Mouse (Mus musculus) heart, postnatal 10 days (tissue): Measurements from ENCODE around the gene Calm1. TPM values are rescaled to one million over a fixed set of nuclear protein-coding genes. Genes with fewer than 3 reads are reported as not detected.
"Not testable (repeated sequence)": the region's sequence is repeated elsewhere in the genome, so short reads cannot be mapped to it uniquely, and the experiment has no call there.

Experiments
- DNase-seq, 2 experiments: peaks; one replicate each; pipeline ENCODE4 v3.0.0; 2021
- intact Hi-C: fragments of 180-260 bp; cut with DNase I; formaldehyde crosslinking; loops from one replicate; pipeline ENCODE4 v1.15.1; 2025
- total RNA-seq, 2 experiments: library from RNA; stranded (reverse); gene quantifications; 2 replicates each; pipeline ENCODE4 v1.2.3; 2021

The Calm1 gene
- 100 to 1,000 TPM; 338 to 349 TPM for total RNA-seq

DNA sequence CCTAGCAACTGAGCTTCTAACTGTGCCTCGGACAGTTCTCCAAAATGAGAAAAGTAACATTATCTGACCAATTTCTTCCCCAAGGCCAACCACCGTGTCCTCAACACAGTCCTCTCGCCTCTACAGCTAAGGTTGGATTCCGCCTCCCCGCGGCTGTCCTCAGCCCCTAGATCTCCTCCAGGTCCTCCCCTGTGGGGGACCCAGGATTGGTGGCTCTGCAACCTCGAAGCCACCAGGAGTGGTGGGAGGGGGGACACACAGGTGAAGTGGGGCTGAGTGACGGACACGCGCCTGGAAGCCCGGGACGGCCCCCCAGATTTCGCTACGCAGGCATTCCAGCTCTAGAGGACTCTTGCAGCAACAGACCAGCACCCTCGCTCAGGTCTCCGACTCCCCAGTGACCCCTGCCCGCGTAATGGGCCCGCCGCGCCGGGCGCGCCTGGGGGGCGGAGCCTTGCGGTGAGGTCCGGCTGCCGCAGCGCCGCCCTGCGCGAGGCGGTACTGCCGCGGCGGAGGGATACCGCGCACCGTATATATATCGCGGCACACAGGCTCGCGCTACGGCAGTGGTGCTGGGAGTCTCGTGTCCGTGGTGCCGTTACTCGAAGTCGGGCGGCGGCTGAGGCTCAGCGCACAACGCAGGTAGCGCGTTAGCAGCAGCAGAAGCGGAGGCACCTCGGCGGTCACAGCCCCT is at the start of gene Calm1:
Gene Calm1 (plus strand): TSS at position 469 of the 694 bp plus-strand sequence.
- intact Hi-C loops: loop anchor here (1.0 to 2.0 kb wide), 2 partner anchors 11 to 40 kb away; partner anchors contain the start of gene Nrde2
- DNase-seq: peak; percentile 96

DNA sequence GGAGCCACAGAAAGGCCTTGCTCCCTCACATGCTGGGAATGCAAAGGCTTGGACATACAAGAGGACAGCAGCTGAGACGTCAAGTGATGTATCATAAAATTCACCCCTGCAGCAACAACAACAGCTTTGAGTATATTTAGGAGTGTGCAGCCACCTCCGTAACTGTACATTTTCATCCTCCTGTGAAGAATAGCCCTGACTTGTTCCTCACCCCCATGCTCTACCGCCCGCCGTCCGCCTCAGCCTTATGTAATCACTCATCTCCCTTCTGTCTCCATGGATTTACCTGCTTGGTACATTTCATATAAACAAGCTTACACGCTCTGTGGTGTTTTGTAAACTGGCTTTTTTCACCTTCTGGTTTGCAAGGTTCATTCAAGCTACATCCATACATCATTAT is 46.8 kb upstream of the Calm1 start:
- intact Hi-C loops: no loop called here
- DNase-seq: no peak

DNA sequence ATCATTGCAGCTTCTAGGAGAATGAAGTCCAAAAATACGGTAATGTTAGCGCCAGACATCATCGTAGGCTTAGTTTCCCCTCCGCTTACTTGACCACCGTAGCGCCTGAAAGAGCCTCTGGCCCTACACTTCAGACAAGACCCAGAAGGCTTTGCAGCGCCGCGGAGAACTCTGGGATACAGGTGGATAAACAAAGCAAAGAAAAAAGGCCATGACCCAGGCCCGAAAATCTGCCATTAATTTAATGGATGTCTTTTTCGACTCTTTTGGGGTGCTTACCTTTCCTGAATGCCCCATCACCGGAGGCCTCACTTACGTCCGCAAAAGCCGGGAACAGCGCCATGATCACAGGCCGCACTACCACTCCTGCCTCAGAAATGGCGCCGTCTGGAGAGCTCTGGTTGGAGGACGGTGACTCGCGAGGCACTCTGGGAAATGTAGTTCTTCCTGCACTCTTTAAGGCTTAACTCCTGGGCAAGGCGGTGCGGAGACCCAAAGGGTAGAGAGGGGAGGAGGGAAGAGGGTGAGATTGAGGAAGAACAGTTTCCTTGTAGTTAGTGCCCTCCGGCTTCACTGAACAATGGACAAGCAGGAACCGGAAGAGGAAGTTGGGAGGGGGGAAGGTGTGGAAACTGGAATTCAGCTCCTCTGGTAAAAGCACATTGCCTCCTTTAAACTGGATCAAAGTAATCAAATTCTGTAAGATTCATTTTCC is 39.8 kb upstream of the Calm1 start, which contains the start of gene Nrde2:
Gene Nrde2 (minus strand): TSS at position 393 of the 715 bp plus-strand sequence.
- intact Hi-C loops: loop anchor here (2.0 to 5.0 kb wide), 2 partner anchors 39 to 683 kb away; partner anchors contain the start of gene Calm1
- peak; percentile 95 for DNase-seq

DNA sequence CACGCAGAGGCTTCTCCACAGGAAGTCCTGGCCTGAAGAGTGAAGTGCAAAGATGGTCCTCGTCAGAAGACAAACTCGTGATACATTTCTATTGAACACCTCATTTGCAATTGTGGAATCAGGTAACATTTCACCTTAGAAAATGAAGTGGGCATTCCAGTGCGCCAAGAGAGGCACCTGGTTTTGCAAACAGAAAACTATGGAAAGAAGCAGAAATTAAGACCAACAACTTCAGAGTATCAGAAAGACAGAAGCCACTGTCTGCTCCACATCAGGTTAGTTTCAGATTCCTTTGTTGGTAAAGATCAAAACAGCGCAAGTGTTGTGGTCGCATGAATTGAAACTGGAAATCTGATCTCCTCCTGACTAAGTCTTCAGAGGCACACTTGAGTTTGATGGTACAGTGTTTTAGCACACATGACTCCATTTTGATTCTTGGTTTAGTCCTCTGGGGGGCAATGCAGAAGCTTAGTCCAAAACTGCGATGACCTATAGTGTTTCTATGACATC is 34.2 kb upstream of the Calm1 start:
- intact Hi-C loops: loop anchor here (5.0 to 10.0 kb wide), 3 partner anchors 412 to 560 kb away; partner anchors contain the start of gene Rps6ka5
- no peak for DNase-seq

DNA sequence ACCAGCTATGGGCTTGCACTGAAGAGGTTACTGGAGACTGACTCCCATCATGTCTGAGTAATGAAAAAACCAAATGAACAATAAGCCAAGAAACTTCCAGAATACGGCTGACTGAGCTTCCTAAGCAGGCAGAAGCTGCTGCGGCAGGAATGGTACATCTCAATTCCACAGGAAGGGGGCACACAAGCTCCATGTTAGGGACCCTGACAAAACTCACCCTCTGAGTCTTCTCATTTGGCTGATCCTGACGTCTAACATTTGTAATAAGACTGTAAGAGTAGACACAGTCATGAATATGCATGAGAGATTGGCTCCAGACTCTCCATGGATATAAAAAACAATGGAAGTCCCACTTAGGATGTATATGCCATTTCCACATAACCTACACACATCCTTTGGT is 33.1 kb upstream of the Calm1 start:
- peak; percentile 64 to 68 for DNase-seq
- intact Hi-C loops: loop anchor here (5.0 to 10.0 kb wide), 3 partner anchors 411 to 559 kb away; partner anchors contain the start of gene Rps6ka5

DNA sequence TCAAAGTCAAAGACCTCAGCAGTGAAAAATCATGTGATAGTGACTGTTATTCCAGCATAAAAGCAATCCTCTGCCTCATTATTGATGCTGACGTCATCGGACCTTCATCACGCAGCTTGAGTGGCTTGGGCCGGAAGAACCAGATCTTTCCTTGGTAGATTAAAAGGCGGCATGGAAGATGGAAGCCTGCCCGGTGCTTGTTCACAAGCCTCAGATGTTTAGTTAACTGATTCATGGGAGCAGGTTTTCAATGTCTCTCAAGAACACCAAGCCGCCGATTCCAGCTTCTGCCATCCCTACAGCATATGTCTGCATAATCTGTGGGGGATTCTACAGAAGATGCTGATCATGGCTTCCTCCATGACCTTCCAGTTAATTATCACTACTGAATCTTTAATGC is 32.3 kb upstream of the Calm1 start:
- intact Hi-C loops: loop anchor here (5.0 to 10.0 kb wide), 3 partner anchors 410 to 558 kb away; partner anchors contain the start of gene Rps6ka5
- no peak for DNase-seq

DNA sequence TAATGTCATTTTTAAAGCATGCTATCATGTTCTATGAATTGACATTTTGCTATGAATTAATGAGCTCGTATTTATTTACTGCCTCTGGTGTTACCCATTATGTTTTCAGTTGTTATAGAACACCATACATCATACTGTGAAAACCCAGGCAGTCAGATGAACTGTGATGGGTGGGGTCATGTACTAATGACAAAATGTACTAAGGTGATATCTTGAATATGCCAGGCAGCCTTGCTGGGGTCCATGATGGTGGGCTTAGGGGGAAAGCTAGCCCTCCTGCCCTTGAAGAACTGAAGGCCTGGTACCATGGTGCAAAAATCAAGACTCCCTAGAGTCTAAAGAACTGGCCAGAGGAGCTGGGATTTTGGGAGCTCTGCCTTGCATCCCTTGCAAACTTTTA is 31.7 kb upstream of the Calm1 start:
- DNase-seq: no peak

DNA sequence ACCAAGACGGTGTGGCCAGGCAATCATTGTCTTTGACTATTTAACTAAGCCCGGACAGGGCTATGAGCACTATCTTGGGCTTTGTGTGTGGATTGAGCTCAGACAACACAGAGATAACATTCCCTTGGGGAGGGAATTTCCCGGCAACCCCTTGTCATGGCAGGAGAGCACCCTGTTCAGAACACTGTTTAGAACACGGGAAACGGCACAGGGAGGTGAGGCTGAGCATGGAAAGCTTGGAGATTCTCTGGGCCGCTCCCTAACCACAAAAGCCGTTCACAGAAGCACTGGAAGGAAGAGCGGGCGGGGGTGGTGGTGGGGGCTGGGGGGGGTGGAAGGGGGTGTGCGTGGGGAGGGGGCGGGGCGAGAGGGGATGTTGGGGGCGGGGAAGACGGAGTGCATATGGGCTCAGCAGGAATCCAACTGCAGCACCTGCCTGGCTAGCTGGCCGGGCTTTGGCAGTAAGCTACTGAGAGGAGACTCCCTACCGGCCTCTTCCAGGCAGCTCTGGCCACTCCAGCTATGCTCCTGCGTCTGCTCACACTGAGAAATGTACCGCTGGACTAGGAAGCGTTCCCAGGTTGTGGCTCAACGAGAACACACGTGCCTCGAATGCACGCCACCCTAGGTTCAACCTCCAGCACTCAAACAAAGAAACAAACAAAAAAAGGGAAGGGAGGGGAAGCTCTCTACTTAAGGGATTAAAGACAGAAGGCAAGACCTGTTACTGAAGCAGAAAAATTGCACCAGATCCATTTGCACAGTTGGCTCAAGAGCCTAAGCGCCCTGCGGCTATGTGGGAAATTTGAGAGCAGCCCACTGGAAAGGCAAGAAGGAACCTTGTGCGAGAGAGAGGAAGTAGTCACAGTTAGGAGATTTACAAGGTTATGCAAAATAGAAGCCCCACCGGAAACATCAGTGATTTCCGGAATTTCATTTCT is 31.0 kb upstream of the Calm1 start:
- intact Hi-C loops: loop anchor here (5.0 to 10.0 kb wide), 3 partner anchors 409 to 557 kb away; partner anchors contain the start of gene Rps6ka5
- peak; percentile 32 to 47 for DNase-seq

More for the DNA sequence above, 31.7 kb upstream of the Calm1 start:
- intact Hi-C loops: loop anchor here (5.0 to 10.0 kb wide), 3 partner anchors 410 to 557 kb away; partner anchors contain the start of gene Rps6ka5

DNA sequence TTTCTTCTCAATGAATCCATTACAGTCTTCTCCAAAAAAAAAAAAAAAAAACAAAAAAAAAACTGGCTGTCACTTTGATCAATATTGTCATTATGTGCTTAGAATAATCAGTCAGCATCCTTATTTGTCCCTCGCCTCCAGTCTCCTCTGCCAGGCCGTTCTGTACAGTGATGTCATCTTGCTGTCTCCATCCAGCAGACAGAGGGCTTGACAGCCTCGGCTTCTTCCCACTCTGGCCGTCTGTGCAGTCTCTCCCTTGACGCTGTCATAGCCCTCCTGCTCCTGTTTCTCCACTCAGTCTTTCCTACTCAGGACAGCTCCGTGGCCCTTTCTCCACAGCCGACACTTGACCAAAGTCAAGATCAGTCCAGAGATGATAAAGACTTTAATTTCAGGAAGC is 26.8 kb upstream of the Calm1 start:
- intact Hi-C loops: no loop called here
- no peak for DNase-seq

DNA sequence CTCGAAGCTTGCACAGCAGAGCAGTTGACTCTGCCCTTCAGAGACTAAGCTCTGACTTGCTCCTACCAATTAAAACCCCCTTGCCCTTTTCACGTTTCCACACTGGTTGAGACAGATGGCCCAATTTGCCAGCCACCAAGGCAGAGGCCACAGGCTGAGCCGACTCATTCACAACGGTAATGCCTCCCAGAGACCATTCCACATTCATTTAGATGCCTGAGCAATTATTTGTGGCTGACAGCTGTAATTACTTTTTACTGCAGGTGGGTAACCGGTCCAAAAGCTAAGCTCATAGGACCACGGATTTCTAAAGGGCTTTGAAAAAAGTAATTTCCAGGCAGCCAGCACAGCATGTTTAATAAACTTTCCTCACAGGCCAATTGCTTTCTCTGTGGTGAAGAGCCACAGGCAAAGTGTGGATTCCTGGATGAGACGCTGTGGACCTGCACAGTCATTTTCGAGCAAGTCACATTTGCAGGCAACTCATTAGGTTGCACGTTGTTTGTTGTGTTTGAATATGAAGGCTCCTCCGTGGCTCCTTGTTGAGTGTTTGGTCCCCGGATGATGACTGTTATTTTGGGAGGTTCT is 22.7 kb upstream of the Calm1 start:
- intact Hi-C loops: no loop called here
- no peak for DNase-seq

DNA sequence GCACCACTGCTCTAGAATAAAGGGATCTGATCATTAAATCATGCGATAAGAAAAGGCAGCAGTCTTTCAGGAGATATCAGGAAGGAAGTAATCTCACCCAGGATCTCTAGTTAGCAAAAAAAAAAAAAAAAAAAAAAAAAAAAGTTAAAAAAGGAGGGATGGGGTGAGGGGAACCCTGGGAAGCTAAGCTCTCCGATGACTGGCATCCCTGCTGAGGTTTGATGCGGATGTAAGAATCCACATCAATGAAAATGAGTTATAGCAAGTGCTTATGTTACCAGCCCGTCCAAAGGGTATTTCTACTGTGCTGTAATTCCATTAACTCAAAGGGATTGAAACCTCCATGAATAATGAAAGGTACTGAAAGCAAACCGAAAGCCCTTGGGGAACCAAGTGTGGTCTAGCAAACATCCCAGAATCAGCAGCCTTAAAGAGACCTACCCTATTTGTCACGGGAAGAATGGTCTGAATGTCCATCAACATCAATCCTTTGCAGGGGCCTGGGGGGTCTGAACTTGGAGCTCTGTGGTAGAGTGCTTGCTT is 20.3 kb upstream of the Calm1 start:
- no peak for DNase-seq
- intact Hi-C loops: no loop called here

DNA sequence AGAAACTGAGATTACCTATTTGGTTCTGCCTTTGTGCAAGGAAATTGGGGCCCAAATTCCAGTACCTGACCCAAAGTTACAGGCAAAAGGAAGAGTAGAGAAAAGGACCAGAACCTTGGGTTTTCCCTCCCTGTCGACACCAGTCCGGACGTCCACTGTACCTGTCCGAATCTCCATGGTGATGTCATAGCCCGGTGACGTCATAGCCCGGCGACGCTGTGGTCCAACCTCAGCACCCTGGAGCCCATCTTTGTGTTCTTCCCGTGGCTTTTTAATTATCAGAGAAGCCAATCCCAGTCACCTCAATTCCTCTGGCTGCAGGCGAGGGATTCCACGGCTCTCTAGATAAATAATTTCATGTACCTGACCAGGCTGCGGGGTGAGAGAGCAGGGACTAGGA is 18.4 kb upstream of the Calm1 start:
- intact Hi-C loops: no loop called here
- DNase-seq: no peak

DNA sequence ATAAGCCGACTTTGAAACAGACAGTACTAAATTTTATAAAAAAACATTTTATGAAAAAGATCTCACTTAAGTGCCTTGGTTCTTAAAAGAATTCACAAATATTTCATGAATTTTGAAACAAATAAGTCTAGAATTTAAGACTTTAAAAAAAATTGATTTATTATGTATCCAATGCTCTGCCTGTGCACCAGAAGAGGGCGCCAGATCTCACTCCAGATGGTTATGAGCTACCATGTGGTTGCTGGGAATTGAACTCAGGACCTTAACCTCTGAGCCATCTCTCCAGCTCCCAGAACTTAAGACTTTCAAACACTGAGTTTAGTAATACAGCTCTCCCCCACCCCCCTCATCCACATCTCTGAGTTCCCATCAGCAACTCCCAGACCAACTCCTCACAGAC is 16.6 kb upstream of the Calm1 start:
- no peak for DNase-seq
- intact Hi-C loops: no loop called here

DNA sequence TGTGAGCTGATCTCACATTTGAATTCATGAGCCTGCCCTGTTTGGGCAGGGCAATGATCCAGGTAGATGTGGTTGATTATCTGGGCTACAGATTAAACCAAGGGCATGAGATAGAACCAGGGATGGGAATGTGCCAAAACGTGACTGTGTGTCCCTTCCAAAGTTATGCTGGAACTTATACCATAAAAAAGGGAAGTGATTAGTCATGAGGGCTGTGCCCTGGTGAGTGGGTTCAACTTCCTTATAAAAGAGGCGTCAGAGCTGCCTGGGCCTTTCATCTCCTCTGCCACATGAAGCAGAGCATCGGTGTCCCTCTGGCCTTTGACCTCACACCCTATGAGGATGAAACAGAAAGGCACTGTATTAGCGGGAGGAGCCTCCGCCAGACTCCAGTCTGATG is 15.3 kb upstream of the Calm1 start:
- intact Hi-C loops: no loop called here
- DNase-seq: no peak

DNA sequence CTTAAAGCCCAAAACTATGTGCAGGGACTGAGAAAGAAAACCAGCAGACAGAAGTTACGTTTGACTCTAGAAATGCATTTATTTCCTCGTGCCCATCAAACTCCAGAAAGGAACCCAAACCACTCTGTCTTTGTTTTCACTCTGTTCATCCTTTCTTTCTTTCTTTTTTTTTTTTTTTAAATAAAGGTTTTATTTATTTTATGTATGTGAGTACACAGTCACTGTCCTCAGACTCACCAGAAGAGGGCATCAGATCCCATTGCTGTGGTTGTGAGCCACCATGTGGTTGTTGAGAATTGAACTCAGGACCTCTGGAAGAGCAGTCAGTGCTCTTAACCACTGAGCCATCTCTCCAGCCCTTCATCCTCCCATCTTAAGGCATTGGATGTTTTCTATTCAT is 14.3 kb upstream of the Calm1 start:
- intact Hi-C loops: loop anchor here (5.0 kb wide), 1 partner anchor 53 kb away; no protein-coding TSS in a partner anchor
- not testable (repeated sequence) for DNase-seq

DNA sequence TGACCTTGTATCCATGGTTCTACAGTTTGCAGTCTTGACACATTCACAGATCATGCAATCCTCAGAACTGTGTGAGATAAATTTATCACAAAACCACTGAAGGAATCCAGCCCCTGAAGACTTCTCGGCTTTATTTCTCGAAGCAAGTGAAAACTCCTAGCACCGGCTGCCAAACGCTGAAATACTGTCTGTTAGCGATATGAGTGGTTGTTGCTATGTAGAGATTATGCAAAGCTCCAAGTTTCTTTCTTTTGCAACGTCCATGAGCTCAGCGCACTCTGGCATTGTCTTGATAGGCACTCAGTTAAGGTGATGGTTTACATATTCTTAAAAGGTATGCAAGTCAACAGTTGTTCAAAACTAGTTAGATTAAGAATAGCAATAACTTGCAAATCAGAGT is 13.3 kb upstream of the Calm1 start:
- DNase-seq: no peak

DNA sequence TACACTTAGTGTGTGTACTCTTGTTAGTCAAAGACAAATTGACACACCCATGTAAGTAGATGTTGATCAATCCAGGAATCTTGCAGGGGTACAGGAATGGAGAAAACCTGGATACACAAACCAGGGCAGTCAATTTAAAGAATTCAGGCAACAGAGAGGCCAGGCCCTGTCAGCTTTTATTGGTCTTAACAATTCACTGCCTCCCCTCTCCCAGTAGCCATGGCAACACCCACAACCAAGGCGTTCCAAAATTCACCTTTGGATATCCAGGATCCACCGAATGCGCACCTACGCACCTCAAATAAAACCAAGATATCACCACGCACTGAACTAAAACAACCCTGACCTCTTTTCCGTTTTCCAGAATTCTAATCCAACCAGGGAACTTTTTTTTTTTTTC is 12.9 kb upstream of the Calm1 start:
- intact Hi-C loops: loop anchor here (5.0 kb wide), 1 partner anchor 54 kb away; no protein-coding TSS in a partner anchor
- peak in 1 of 2 experiments; percentile 52 for DNase-seq

More for the DNA sequence above, 13.3 kb upstream of the Calm1 start:
- intact Hi-C loops: loop anchor here (5.0 kb wide), 1 partner anchor 54 kb away; no protein-coding TSS in a partner anchor

DNA sequence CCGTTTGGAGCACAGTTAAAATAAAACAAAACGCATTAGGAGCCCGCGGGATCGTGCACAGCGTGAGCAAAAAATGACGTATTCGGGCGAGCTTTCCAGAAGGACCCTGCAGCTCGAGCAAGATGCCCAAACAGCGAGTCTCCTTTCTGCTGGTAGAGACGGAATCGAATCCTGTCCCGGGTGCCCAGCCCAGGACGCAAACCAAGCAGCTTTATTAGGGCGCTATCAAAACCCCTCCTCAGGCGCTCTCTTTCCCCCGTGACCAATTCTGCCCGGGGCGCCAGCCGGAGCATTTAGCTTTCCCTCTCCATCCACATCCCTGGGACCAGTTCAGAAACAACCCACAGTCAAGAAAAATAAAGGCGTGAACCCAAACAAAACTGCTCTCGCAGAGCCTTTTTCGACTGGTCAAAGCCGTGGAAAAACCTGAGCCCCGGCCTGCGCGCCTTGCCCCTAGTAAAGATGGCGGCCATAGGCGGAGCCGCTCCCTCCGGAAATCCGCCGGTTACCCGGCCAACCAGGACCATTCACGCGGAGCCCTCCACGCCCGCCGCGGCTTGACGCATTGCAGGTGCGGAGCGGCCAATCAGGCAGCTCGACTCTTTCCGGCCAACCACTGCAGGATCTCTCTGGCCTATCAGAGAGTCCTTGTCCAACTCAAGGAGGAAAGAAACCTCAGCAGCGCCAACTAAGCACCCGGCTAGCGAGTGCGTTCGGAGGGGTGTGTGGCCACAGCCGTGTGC is 12.1 kb upstream of the Calm1 start:
- intact Hi-C loops: loop anchor here (5.0 kb wide), 1 partner anchor 55 kb away; no protein-coding TSS in a partner anchor
- DNase-seq: peak; percentile 99 to 100
